Mouse (Mus musculus): ENCODE data around the gene Sf3b4. TPM values are rescaled to one million over a fixed set of nuclear protein-coding genes. Genes with fewer than 3 reads are reported as not detected.
"Not testable (repeated sequence)": the region's sequence is repeated elsewhere in the genome, so short reads cannot be mapped to it uniquely, and the experiment has no call there.

Sf3b4 gene
- polyA plus RNA-seq, 1 experiment = 52.6 TPM

- H3K27me3 ChIP-seq (replicated peaks; ENCODE audit: control insufficient read depth, insufficient read depth, low read length) = no peaks in the 10 kb centered on the region
- peaks cover 15% of the 10 kb centered on the region; the same call in 1 of the 2 replicates for H3K4me1 ChIP-seq (ENCODE audit: control insufficient read depth, insufficient read depth, low read length)
- peak; percentile 92 for DNase-seq
- peak within 1 kb of the TSS; percentile 94 for H3K27ac ChIP-seq (ENCODE audit: insufficient read depth, low read depth, low read length)
- TF ChIP-seq POLR2A (IDR thresholded peaks at IDR 0.05; ENCODE audit: low read depth, low read length) (no peak), CTCF (conservative IDR thresholded peaks at IDR 0.05; ENCODE audit: insufficient read depth, insufficient read length, low read depth, low read length) (no peak)
- under 1% methylated on average over 37 of the region's 37 CpGs for WGBS
- H3K36me3 ChIP-seq (ENCODE audit: control insufficient read depth, insufficient read depth, low read length) = no peaks in the 10 kb centered on the region
- peak within 1 kb of the TSS; percentile 74 for H3K4me3 ChIP-seq (ENCODE audit: insufficient read depth, low read depth, low read length)
Observed at GRCm38 (mm10) chr3:96219661-96220130, 47.6 kb downstream of the Sf3b4 start, which contains the start of the genes Bola1 and Hist2h2ab. Gene Bola1 (minus strand): TSS chr3:96219709. Gene Hist2h2ab (plus strand): TSS chr3:96219865.

- not testable (repeated sequence) for H3K27me3 ChIP-seq (replicated peaks; ENCODE audit: control insufficient read depth, insufficient read depth, low read length); DNase-seq; H3K36me3 ChIP-seq (ENCODE audit: control insufficient read depth, insufficient read depth, low read length)
- Histone ChIP-seq H3K4me3 (ENCODE audit: insufficient read depth, low read depth, low read length) (peak overlapping the region; percentile 74), H3K27ac (ENCODE audit: insufficient read depth, low read depth, low read length) (peak overlapping the region; percentile 94), H3K4me1 (ENCODE audit: control insufficient read depth, insufficient read depth, low read length) (peaks cover 15% of the 10 kb centered on the region; the same call in 1 of the 2 replicates)
- WGBS = 1% methylated on average over 36 of the region's 47 CpGs
Observed at GRCm38 (mm10) chr3:96220131-96220764, 48.1 kb downstream of the Sf3b4 start.

GRCm38 (mm10) chr3:96220765-96221639 is 48.9 kb downstream of the Sf3b4 start, which contains the start of the genes Hist2h2ac and Hist2h2be:
Gene Hist2h2ac (minus strand): TSS chr3:96220880.
Gene Hist2h2be (plus strand): TSS chr3:96221119.
- Histone ChIP-seq H3K36me3 (ENCODE audit: control insufficient read depth, insufficient read depth, low read length) (no peaks in the 10 kb centered on the region), H3K27me3 (replicated peaks; ENCODE audit: control insufficient read depth, insufficient read depth, low read length) (no peaks in the 10 kb centered on the region), H3K4me3 (ENCODE audit: insufficient read depth, low read depth, low read length) (peak within 1 kb of the TSS; percentile 74), H3K27ac (ENCODE audit: insufficient read depth, low read depth, low read length) (peak within 1 kb of the TSS; percentile 94), H3K4me1 (ENCODE audit: control insufficient read depth, insufficient read depth, low read length) (peaks cover 19% of the 10 kb centered on the region; the same call in 1 of the 2 replicates)
- WGBS = under 1% methylated on average over 43 of the region's 43 CpGs
- TF ChIP-seq CTCF (conservative IDR thresholded peaks at IDR 0.05; ENCODE audit: insufficient read depth, insufficient read length, low read depth, low read length) (no peak), POLR2A (IDR thresholded peaks at IDR 0.05; ENCODE audit: low read depth, low read length) (peak; percentile 86)
- peak; percentile 97 for DNase-seq

- H3K27ac ChIP-seq (ENCODE audit: insufficient read depth, low read depth, low read length) = peak overlapping the region; percentile 77
- 24% methylated on average over 9 of the region's 9 CpGs for WGBS
- H3K27me3 ChIP-seq (replicated peaks; ENCODE audit: control insufficient read depth, insufficient read depth, low read length) = no peaks in the 10 kb centered on the region
- no peak for TF ChIP-seq POLR2A (IDR thresholded peaks at IDR 0.05; ENCODE audit: low read depth, low read length)
- TF ChIP-seq CTCF (conservative IDR thresholded peaks at IDR 0.05; ENCODE audit: insufficient read depth, insufficient read length, low read depth, low read length) = no peak
- DNase-seq = peak; percentile 33
- H3K4me3 ChIP-seq (ENCODE audit: insufficient read depth, low read depth, low read length) = peak overlapping the region; percentile 55
- no peaks in the 10 kb centered on the region for H3K36me3 ChIP-seq (ENCODE audit: control insufficient read depth, insufficient read depth, low read length)
- H3K4me1 ChIP-seq (ENCODE audit: control insufficient read depth, insufficient read depth, low read length) = peaks cover 19% of the 10 kb centered on the region; the same call in 1 of the 2 replicates
Observed at GRCm38 (mm10) chr3:96221640-96222038, 49.5 kb downstream of the Sf3b4 start.

GRCm38 (mm10) chr3:96222774-96223173 is 50.6 kb downstream of the Sf3b4 start:
- Histone ChIP-seq H3K27me3 (replicated peaks; ENCODE audit: control insufficient read depth, insufficient read depth, low read length) (no peaks in the 10 kb centered on the region), H3K36me3 (ENCODE audit: control insufficient read depth, insufficient read depth, low read length) (no peaks in the 10 kb centered on the region), H3K27ac (ENCODE audit: insufficient read depth, low read depth, low read length) (no peak overlapping the region), H3K4me3 (ENCODE audit: insufficient read depth, low read depth, low read length) (no peak overlapping the region), H3K4me1 (ENCODE audit: control insufficient read depth, insufficient read depth, low read length) (peaks cover 19% of the 10 kb centered on the region; the same call in 1 of the 2 replicates)
- TF ChIP-seq CTCF (conservative IDR thresholded peaks at IDR 0.05; ENCODE audit: insufficient read depth, insufficient read length, low read depth, low read length) (no peak), POLR2A (IDR thresholded peaks at IDR 0.05; ENCODE audit: low read depth, low read length) (no peak)
- no peak for DNase-seq
- 88% methylated on average over 4 of the region's 4 CpGs for WGBS

- no peaks in the 10 kb centered on the region for H3K27me3 ChIP-seq (replicated peaks; ENCODE audit: control insufficient read depth, insufficient read depth, low read length)
- H3K4me3 ChIP-seq (ENCODE audit: insufficient read depth, low read depth, low read length) = no peak overlapping the region
- TF ChIP-seq POLR2A (IDR thresholded peaks at IDR 0.05; ENCODE audit: low read depth, low read length) (no peak), CTCF (conservative IDR thresholded peaks at IDR 0.05; ENCODE audit: insufficient read depth, insufficient read length, low read depth, low read length) (no peak)
- H3K36me3 ChIP-seq (ENCODE audit: control insufficient read depth, insufficient read depth, low read length) = no peaks in the 10 kb centered on the region
- 17% methylated on average over 2 of the region's 2 CpGs for WGBS
- peaks cover 10% of the 10 kb centered on the region; the same call in 1 of the 2 replicates for H3K4me1 ChIP-seq (ENCODE audit: control insufficient read depth, insufficient read depth, low read length)
- peak; percentile 21 for DNase-seq
- H3K27ac ChIP-seq (ENCODE audit: insufficient read depth, low read depth, low read length) = no peak overlapping the region
Observed at GRCm38 (mm10) chr3:96225421-96225820, 53.3 kb downstream of the Sf3b4 start.

Other genes with a start within 250 kb of the Sf3b4 start
- 13.0 and 18.5 TPM in 2 replicates for gene Anp32e, start 243.1 kb upstream of the Sf3b4 start, polyA plus RNA-seq (2012; rRNA removed)
- 32.4 and 33.2 TPM in 2 replicates for gene Plekho1, start 176.3 kb upstream of the Sf3b4 start, polyA plus RNA-seq (2012; rRNA removed)
- 6.7 and 7.9 TPM in 2 replicates for gene Vps45, start 113.9 kb upstream of the Sf3b4 start, polyA plus RNA-seq (2012; rRNA removed)
- 10.1 and 15.0 TPM in 2 replicates for gene Otud7b, start 67.8 kb upstream of the Sf3b4 start, polyA plus RNA-seq (2012; rRNA removed)
- 56.8 and 65.7 TPM in 2 replicates for gene Mtmr11, start 10.3 kb upstream of the Sf3b4 start, polyA plus RNA-seq (2012; rRNA removed)
- gene Sv2a, start 8.8 kb downstream of the Sf3b4 start, polyA plus RNA-seq (2012; rRNA removed) = 20.8 and 27.3 TPM in 2 replicates
- gene Bola1, start 47.4 kb downstream of the Sf3b4 start, polyA plus RNA-seq (2012; rRNA removed) = 67.8 and 79.8 TPM in 2 replicates
- gene Hist2h2ab, start 47.5 kb downstream of the Sf3b4 start, polyA plus RNA-seq (2012; rRNA removed) = 0.66 and 1.7 TPM in 2 replicates
- gene Hist2h2ac, start 48.5 kb downstream of the Sf3b4 start, polyA plus RNA-seq (2012; rRNA removed) = 3.7 and 6.3 TPM in 2 replicates
- gene Hist2h2be, start 48.8 kb downstream of the Sf3b4 start, polyA plus RNA-seq (2012; rRNA removed) = 5.1 and 6.0 TPM in 2 replicates
- gene Hist2h3c2, start 66.8 kb downstream of the Sf3b4 start, polyA plus RNA-seq (2012; rRNA removed) = 8.6 and 12.9 TPM in 2 replicates
- 162 and 196 TPM in 2 replicates for gene Hist2h2aa2, start 67.9 kb downstream of the Sf3b4 start, polyA plus RNA-seq (2012; rRNA removed)
- 285 and 388 TPM in 2 replicates for gene Hist2h2aa1, start 73.2 kb downstream of the Sf3b4 start, polyA plus RNA-seq (2012; rRNA removed)
- gene Hist2h3c1, start 74.4 kb downstream of the Sf3b4 start, polyA plus RNA-seq (2012; rRNA removed) = not detected in 2 replicates
- 1.5 and 2.7 TPM in 2 replicates for gene Hist2h4, start 91.0 kb downstream of the Sf3b4 start, polyA plus RNA-seq (2012; rRNA removed)
- gene Hist2h3b, start 96.3 kb downstream of the Sf3b4 start, polyA plus RNA-seq (2012; rRNA removed) = 10.1 and 14.1 TPM in 2 replicates
- gene Hist2h2bb, start 97.4 kb downstream of the Sf3b4 start, polyA plus RNA-seq (2012; rRNA removed) = 0.97 and 1.1 TPM in 2 replicates
- 1.3 TPM in 2 replicates for gene Fcgr1, start 121.6 kb downstream of the Sf3b4 start, polyA plus RNA-seq (2012; rRNA removed)

Measured in kidney, adult 2 months (tissue).